Mouse (Mus musculus): Measurements from ENCODE around the gene Nppb. TPM values are rescaled to one million over a fixed set of nuclear protein-coding genes. Genes with fewer than 3 reads are reported as not detected.

Gene Nppb
- polyA plus RNA-seq, 1 experiment: 2.5 TPM

DNA sequence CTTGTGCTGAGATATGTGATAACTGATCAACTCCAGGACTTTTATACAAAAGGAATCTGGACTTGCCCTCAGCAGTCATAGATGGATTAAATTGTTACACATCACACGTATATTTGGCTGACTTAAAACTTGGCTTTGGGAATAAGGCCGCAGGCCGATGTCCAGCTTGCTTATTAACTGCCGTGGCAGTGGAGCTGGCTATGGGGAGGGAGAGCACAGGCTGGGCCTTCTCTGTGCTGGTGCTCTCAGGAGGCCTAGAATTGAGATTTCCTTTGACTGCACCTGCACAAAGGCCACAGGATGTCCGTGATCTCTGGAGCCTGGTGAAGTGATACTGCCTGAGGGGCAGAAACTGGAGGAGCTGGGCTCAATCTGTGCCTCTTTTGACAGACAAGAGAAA, 44.9 kb downstream of the Nppb start:
- Histone ChIP-seq H3K4me3 (ENCODE audit: insufficient read depth, low read length) (no peak overlapping the region), H3K4me1 (ENCODE audit: control insufficient read depth, insufficient read depth, low read length) (no peaks in the 10 kb centered on the region), H3K27ac (ENCODE audit: insufficient read depth, low read length) (no peak overlapping the region)
- no peak for TF ChIP-seq POLR2A (IDR thresholded peaks at IDR 0.05; ENCODE audit: low read depth, low read length)
- no peak for TF ChIP-seq CTCF (IDR thresholded peaks at IDR 0.05; ENCODE audit: borderline replicate concordance, insufficient read depth, low read length)

DNA sequence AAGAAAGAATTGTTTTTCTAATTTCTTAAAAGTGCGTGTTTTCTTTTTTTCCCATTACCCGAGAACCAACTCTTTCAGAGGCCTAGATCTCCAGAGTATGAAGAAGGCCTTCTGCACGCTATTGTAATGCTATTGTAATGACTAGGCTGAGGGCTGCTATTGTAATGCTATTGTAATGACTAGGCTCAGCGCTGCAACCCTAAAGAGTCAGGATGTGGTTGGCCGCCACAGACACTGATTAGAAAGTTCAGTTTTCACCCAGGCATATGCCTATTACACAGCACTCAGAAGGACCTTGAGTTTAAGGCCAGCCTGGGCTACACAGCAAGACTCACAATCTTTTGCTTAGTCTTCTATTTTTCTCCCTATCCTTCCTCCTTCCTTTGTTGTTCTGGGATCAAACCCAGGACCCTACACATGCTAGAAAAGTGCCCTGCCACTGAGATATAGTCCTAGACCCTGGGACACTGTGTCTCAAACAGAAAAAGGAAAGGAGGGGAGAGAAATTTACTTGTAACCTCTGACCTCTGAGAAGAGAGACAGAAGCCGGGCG, 48.3 kb downstream of the Nppb start:
- TF ChIP-seq POLR2A (IDR thresholded peaks at IDR 0.05; ENCODE audit: low read depth, low read length): no peak
- TF ChIP-seq CTCF (IDR thresholded peaks at IDR 0.05; ENCODE audit: borderline replicate concordance, insufficient read depth, low read length): no peak

DNA sequence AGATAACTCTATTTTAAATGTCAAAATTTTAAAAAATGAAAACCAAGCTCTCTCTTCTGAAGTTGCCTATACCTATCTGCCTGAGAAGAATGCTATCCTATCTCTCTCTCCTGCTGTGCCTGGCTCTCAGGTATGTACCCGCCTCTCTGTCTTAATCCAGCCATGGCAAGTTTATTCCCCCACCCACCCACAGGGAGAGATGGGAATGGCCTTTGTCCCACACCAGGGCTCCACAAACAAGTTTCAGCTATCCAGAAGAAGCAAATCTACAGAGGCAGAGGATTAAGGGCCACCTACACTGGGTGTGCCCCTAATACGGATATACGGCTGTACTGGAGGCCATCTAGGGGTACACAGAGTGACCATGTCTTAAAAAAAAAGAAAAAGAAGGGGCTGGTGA, 49.9 kb downstream of the Nppb start:
- no peak overlapping the region for H3K4me3 ChIP-seq (ENCODE audit: insufficient read depth, low read length)
- H3K4me1 ChIP-seq (ENCODE audit: control insufficient read depth, insufficient read depth, low read length): peaks cover 3% of the 10 kb centered on the region; the same call in 1 of the 2 replicates
- H3K27ac ChIP-seq (ENCODE audit: insufficient read depth, low read length): no peak overlapping the region
- TF ChIP-seq POLR2A (IDR thresholded peaks at IDR 0.05; ENCODE audit: low read depth, low read length) (no peak), CTCF (IDR thresholded peaks at IDR 0.05; ENCODE audit: borderline replicate concordance, insufficient read depth, low read length) (no peak)

More for the DNA sequence above, 48.3 kb downstream of the Nppb start:
- Histone ChIP-seq H3K4me1 (ENCODE audit: control insufficient read depth, insufficient read depth, low read length) (peaks cover 3% of the 10 kb centered on the region; the same call in 1 of the 2 replicates), H3K4me3 (ENCODE audit: insufficient read depth, low read length) (no peak overlapping the region), H3K27ac (ENCODE audit: insufficient read depth, low read length) (no peak overlapping the region)

Other genes starting within 250 kb of the Nppb start
- 12.5 and 22.3 TPM in 2 replicates for gene Zfp984, start 176.0 kb upstream of the Nppb start, polyA plus RNA-seq (2011; ENCODE audit: insufficient read length, low read depth, missing spikeins)
- gene Zfp933, start 137.4 kb upstream of the Nppb start, polyA plus RNA-seq (2011; ENCODE audit: insufficient read length, low read depth, missing spikeins): 8.6 and 9.9 TPM in 2 replicates
- gene Miip, start 117.0 kb upstream of the Nppb start, polyA plus RNA-seq (2011; ENCODE audit: insufficient read length, low read depth, missing spikeins): 19.7 and 26.8 TPM in 2 replicates
- gene Fv1, start 116.8 kb upstream of the Nppb start, polyA plus RNA-seq (2011; ENCODE audit: insufficient read length, low read depth, missing spikeins): 4.7 and 6.4 TPM in 2 replicates
- 55.3 and 60.2 TPM in 2 replicates for gene Mfn2, start 81.1 kb upstream of the Nppb start, polyA plus RNA-seq (2011; ENCODE audit: insufficient read length, low read depth, missing spikeins)
- 53.3 and 64.4 TPM in 2 replicates for gene Plod1, start 49.0 kb upstream of the Nppb start, polyA plus RNA-seq (2011; ENCODE audit: insufficient read length, low read depth, missing spikeins)
- gene 2510039O18Rik, start 44.9 kb upstream of the Nppb start, polyA plus RNA-seq (2011; ENCODE audit: insufficient read length, low read depth, missing spikeins): 33.0 and 36.8 TPM in 2 replicates
- gene Nppa, start 14.9 kb downstream of the Nppb start, polyA plus RNA-seq (2011; ENCODE audit: insufficient read length, low read depth, missing spikeins): 1.4 TPM in 1 of 2 replicates, not detected in the other
- gene Clcn6, start 53.0 kb downstream of the Nppb start, polyA plus RNA-seq (2011; ENCODE audit: insufficient read length, low read depth, missing spikeins): 11.8 and 13.2 TPM in 2 replicates
- 39.5 and 45.1 TPM in 2 replicates for gene Mthfr, start 53.3 kb downstream of the Nppb start, polyA plus RNA-seq (2011; ENCODE audit: insufficient read length, low read depth, missing spikeins)
- gene Agtrap, start 102.2 kb downstream of the Nppb start, polyA plus RNA-seq (2011; ENCODE audit: insufficient read length, low read depth, missing spikeins): 13.7 and 17.2 TPM in 2 replicates
- gene Mad2l2, start 144.6 kb downstream of the Nppb start, polyA plus RNA-seq (2011; ENCODE audit: insufficient read length, low read depth, missing spikeins): 15.5 and 30.0 TPM in 2 replicates
- 0.12 and 0.23 TPM in 2 replicates for gene Draxin, start 144.9 kb downstream of the Nppb start, polyA plus RNA-seq (2011; ENCODE audit: insufficient read length, low read depth, missing spikeins)
- gene Fbxo6, start 166.4 kb downstream of the Nppb start, polyA plus RNA-seq (2011; ENCODE audit: insufficient read length, low read depth, missing spikeins): 23.2 and 30.3 TPM in 2 replicates
- gene Fbxo44, start 174.7 kb downstream of the Nppb start, polyA plus RNA-seq (2011; ENCODE audit: insufficient read length, low read depth, missing spikeins): 9.3 and 10.6 TPM in 2 replicates
- gene Fbxo2, start 174.8 kb downstream of the Nppb start, polyA plus RNA-seq (2011; ENCODE audit: insufficient read length, low read depth, missing spikeins): 3.2 and 4.0 TPM in 2 replicates

Data from embryonic fibroblast, embryonic 13.5 days (primary cell).